Mouse (Mus musculus) erythroblast, embryonic 14.5 days (primary cell): ENCODE data around the gene Apbb2.

Experiments used
- GATA1 ChIP-seq: IDR thresholded peaks from 2 replicates; pipeline ENCODE4 v1.6.1; 2012; ENCODE audit warnings: low read length, inconsistent platforms, mixed read lengths
- TAL1 ChIP-seq: IDR thresholded peaks from 3 replicates; pipeline ENCODE4 v1.6.1; 2012; ENCODE audit warnings: low read length, inconsistent platforms, mixed read lengths

- TF ChIP-seq GATA1 = no peak
- no peak for TF ChIP-seq TAL1
These were observed 290.4 kb downstream of the Apbb2 start for GRCm38 (mm10) chr5:66327949-66328726.
